Mouse (Mus musculus) cortical plate, adult 2 months (tissue): ENCODE measurements around the gene Irf9. TPM values are rescaled to one million over a fixed set of nuclear protein-coding genes. Genes with fewer than 3 reads are reported as not detected.

Experiments
- H3K27ac ChIP-seq: fragments of 200-500 bp; 2 replicates; pipeline ENCODE4 v1.5.1; 2012; ENCODE audit warnings: low read length, control low read depth, inconsistent platforms; ENCODE audit not compliant: insufficient read depth
- H3K4me1 ChIP-seq: fragments of 200-500 bp; 2 replicates; pipeline ENCODE4 v1.6.1; 2011; ENCODE audit warnings: low read length; ENCODE audit not compliant: control insufficient read depth, insufficient read depth
- H3K4me3 ChIP-seq: fragments of 200-500 bp; 2 replicates; pipeline ENCODE4 v1.5.1; 2011; ENCODE audit warnings: mild to moderate bottlenecking, low read length, control low read depth; ENCODE audit not compliant: insufficient read depth
- CTCF ChIP-seq: fragments of 200-500 bp; IDR thresholded peaks from 2 replicates; pipeline ENCODE4 v1.5.1; 2011; ENCODE audit warnings: mild to moderate bottlenecking, control low read depth, low read length; ENCODE audit not compliant: insufficient read depth; ENCODE audit errors: extremely low read depth
- POLR2A ChIP-seq: fragments of 200-500 bp; IDR thresholded peaks from 2 replicates; pipeline ENCODE4 v1.6.1; 2011; ENCODE audit warnings: mild to moderate bottlenecking, low read length, control low read depth; ENCODE audit not compliant: insufficient read depth; ENCODE audit errors: extremely low read depth
- polyA plus RNA-seq: library from polyadenylated mRNA; depleted of rRNA; stranded (reverse); fragments of >200 nt; gene quantifications from 2 replicates; pipeline ENCODE4 v1.2.3, GENCODE M21; 2012

Irf9 gene
- polyA plus RNA-seq, 1 experiment: 21.2 TPM

DNA sequence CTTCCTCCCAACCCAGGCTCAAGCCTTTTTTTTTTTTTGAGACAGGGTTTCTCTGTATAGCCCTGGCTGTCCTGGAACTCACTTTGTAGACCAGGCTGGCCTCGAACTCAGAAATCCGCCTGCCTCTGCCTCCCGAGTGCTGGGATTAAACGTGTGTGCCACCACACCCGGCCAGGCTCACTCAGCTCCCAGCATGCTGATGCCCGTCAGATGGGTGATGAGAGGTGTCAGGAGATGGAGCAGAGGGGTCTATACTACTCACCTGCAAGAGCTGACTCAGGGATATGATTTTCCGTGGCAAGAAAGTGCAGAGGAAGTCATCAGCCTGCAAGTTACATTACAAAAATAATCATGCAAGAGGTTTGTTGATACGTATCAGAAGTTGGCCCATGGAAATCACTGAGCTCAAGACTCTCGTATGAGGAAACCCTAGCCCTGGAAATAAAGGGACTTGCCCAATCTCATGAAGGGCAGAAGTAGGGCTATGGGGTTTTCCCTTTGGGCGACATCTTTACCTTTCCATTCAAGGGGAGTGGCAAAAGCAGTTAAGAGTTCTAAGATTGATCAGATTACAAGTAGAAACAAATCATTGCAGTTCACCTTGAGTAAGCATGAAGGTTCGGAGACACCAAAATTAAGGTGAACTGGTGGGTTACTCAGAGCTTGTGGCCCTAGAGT lies 13.5 kb upstream of the Irf9 start:
- peak overlapping the region; percentile 72 for H3K4me3 ChIP-seq
- H3K4me1 ChIP-seq: no peaks in the 10 kb centered on the region; the same call in 1 of the 2 replicates
- TF ChIP-seq CTCF: no peak
- TF ChIP-seq POLR2A: no peak

GRCm38 (mm10) chr14:55590748-55591330 lies 12.5 kb upstream of the Irf9 start, which contains the start of gene Psme2:
Psme2 (minus strand) TSS chr14:55591113.
- Histone ChIP-seq H3K27ac (peak within 1 kb of the TSS; percentile 79), H3K4me3 (peak within 1 kb of the TSS; percentile 72), H3K4me1 (no peaks in the 10 kb centered on the region; the same call in 1 of the 2 replicates)
- TF ChIP-seq CTCF (no peak), POLR2A (peak; percentile 80)

More for the DNA sequence above, 13.5 kb upstream of the Irf9 start:
- no peak overlapping the region for H3K27ac ChIP-seq

DNA sequence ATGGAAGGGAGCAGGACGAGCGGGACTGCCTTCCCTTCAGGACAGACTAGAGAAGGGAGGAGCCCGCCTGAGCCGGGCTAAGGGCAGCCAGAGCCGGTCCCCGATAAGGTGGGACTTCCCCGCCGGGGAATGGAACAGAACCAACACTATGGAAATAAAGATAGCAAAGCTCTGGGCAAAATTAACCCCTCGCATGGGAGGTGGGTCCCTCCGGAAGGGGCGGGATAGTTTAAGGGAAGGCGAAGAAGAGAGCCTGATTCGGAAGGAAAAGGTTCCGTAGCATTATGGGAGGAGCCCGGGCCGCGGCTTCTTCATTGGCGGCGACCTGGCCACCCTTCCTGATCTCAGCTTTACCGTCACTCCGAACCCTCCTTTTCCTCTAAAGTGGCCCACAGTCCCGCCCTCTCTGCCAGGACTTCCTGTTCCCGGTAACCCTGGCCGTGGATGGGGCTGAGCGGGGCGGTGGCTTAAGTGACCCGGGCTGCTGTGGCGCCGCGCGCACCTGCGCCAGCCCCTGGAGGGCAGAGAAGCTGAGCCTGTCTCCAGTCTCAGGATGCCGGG lies 12.0 kb upstream of the Irf9 start, which contains the start of gene Rnf31:
Rnf31 (plus strand) TSS at position 378 of the 561 bp plus-strand sequence.
- Histone ChIP-seq H3K4me1 (no peaks in the 10 kb centered on the region; the same call in 1 of the 2 replicates), H3K27ac (peak within 1 kb of the TSS; percentile 79), H3K4me3 (peak within 1 kb of the TSS; percentile 72)
- TF ChIP-seq CTCF: no peak
- peak; percentile 75 for TF ChIP-seq POLR2A

DNA sequence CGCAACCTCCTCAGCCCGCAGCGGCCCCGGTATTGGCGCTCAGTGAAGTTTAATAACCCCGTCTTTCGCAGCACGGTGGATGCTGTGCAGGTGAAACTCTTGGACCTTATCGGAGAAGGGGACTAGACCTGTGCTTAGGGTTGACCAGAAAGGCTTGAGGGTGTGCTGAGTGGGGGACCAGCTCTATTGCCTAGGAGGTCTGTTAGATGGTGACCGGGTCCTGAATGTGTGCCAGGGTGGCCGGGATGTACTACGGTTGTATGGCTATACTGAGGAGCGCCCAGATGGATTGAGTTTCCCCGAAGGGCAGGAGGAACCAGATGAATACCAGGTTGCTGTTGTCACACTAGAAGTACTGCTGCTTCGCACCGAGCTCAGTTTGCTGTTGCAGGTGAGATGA lies 11.1 kb upstream of the Irf9 start:
- Histone ChIP-seq H3K4me3 (peak overlapping the region; percentile 72), H3K27ac (no peak overlapping the region), H3K4me1 (no peaks in the 10 kb centered on the region; the same call in 1 of the 2 replicates)
- TF ChIP-seq CTCF (no peak), POLR2A (no peak)

GRCm38 (mm10) chr14:55596036-55596690 lies 7.2 kb upstream of the Irf9 start:
- no peak overlapping the region for H3K27ac ChIP-seq
- H3K4me3 ChIP-seq: no peak overlapping the region

DNA sequence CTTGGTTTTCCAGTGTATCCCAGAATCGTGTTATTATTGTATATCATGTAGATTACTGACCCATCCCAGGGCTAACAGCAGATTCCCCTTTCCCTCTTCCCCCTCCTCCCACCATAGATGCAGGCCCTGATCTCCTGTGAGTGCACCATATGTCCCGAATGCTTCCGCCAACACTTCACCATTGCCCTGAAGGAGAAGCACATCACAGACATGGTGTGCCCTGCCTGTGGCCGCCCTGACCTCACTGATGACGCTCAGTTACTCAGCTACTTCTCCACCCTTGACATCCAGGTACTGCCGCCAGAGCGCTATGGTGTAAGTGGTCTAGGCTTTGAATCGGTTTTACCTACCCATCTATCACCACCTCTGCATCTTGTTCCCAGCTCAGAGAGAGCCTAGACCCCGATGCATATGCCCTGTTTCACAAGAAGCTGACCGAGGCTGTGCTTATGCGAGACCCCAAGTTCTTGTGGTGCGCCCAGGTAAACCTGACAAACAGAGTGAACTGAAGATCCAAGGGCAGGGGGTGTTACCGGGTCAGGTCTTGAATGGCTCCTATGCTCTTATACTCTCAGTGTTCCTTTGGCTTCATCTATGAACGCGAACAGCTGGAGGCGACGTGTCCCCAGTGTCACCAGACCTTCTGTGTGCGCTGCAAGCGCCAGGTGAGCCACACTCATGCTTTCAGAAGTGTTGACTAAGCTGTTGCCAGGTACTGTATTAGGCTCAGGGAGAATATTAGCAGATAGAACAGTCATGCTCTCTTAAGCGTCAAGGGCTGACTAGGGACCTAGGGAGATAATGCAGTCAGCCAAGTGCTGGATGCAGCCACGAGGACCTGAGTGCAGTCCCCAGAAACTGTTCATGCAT lies 4.6 kb upstream of the Irf9 start:
- H3K27ac ChIP-seq: no peak overlapping the region
- TF ChIP-seq CTCF (no peak), POLR2A (no peak)
- no peaks in the 10 kb centered on the region for H3K4me1 ChIP-seq
- no peak overlapping the region for H3K4me3 ChIP-seq

More at GRCm38 (mm10) chr14:55596036-55596690, 7.2 kb upstream of the Irf9 start:
- no peaks in the 10 kb centered on the region; the same call in 1 of the 2 replicates for H3K4me1 ChIP-seq
- no peak for TF ChIP-seq CTCF
- no peak for TF ChIP-seq POLR2A

DNA sequence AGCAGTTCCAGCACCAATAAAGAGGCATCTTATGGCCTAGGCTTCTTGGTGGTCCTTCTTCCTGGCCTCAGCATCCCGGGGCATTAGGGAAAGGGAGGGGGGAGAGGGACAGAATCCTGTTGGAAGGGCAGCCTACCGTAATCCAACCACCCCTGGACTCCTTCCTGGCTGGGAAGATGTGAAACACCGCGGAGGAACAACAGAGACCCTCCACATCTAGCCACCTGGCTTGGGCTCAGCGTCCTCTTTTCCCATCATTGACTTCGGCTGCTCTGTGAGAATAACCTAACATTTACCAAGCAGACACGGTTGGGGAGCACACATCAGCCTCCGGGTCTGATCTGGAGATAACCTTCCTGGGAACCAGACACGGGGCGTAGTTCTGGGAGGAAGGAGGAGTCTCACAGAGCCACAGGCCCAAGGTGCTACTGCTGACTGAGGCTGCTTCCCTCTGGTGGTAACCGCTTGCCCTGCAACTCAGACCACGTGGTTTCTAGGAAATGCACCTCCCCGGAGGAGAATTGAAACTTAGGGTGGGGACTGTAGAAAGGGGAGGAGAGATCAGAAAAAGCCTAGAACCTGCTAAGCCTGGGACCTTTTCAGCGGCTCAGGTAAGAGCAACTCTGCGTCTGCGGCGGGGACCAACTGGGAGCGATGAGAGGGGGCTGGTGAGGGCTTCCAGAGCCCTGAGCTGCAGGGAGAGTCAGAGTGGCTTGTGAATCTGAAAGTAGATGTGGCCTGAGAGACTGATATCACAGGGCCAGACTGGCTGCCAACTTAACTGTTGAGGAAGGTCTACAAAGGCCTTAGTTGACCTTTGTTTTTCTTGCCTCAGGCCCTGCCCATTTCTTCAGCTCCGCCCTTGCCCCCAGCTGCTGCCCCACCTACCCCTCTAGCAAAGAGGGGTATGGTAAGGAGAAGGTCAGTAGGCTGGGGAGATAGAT lies 534 bp downstream of the Irf9 start:
- Histone ChIP-seq H3K4me1 (no peaks in the 10 kb centered on the region), H3K4me3 (0 out of 2 replicates have a peak overlapping the region, but pooled peaks have one; percentile 1), H3K27ac (no peak overlapping the region)
- TF ChIP-seq CTCF: peak; percentile 84
- TF ChIP-seq POLR2A: peak; percentile 31; the same call in 1 of the 2 replicates

DNA sequence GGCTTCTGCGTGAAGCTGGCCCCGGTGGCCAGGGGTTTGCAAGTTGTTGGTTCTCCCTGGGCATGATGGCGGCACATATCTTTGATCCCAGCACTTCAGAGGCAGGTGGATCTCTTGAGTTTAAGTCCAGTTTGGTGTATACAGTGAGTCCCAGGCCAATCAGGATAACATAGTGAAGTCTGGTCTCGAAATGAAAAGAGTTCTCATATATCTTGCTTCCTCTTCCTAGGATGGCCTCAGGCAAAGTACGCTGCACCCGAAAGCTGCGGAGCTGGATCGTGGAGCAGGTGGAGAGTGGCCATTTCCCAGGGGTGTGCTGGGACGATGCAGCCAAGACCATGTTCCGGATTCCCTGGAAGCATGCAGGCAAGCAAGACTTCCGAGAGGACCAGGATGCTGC lies 1.5 kb downstream of the Irf9 start:
- H3K4me1 ChIP-seq: no peaks in the 10 kb centered on the region
- no peak overlapping the region for H3K27ac ChIP-seq
- H3K4me3 ChIP-seq: no peak overlapping the region
- no peak for TF ChIP-seq CTCF
- no peak for TF ChIP-seq POLR2A
